Mouse (Mus musculus) stomach, embryonic 16.5 days (tissue): ENCODE measurements around the gene Os9. TPM values are rescaled to one million over a fixed set of nuclear protein-coding genes. Genes with fewer than 3 reads are reported as not detected.

Source experiments
- ATAC-seq: fragments of 200-750 bp; cut with Nextera tagmentation; 2 replicates; pipeline ENCODE4 v1.8.0; 2017; ENCODE audit warnings: moderate number of reproducible peaks, moderate TSS enrichment; ENCODE audit not compliant: insufficient read depth, low FRiP score
- H3K27ac ChIP-seq: fragments of 300-500 bp; sonication (generic); 2 replicates; pipeline ENCODE4 v1.5.1; 2014; ENCODE audit warnings: low read length
- H3K27me3 ChIP-seq: fragments of 300-500 bp; sonication (generic); 2 replicates; pipeline ENCODE4 v1.6.1; 2014; ENCODE audit warnings: low read length, control low read depth, mixed read lengths; ENCODE audit not compliant: control insufficient read depth, insufficient read depth
- H3K36me3 ChIP-seq: fragments of 300-500 bp; sonication (generic); 2 replicates; pipeline ENCODE4 v1.6.1; 2014; ENCODE audit warnings: low read length; ENCODE audit not compliant: control insufficient read depth, insufficient read depth
- H3K4me1 ChIP-seq: fragments of 300-500 bp; sonication (generic); 2 replicates; pipeline ENCODE4 v1.6.1; 2014; ENCODE audit warnings: low read length, control low read depth, mixed read lengths; ENCODE audit not compliant: control insufficient read depth, insufficient read depth
- H3K4me2 ChIP-seq: fragments of 300-500 bp; sonication (generic); 2 replicates; pipeline ENCODE4 v1.6.1; 2014; ENCODE audit warnings: low read depth, low read length, mixed read lengths
- H3K4me3 ChIP-seq: fragments of 300-500 bp; sonication (generic); replicated peaks from 2 replicates; pipeline ENCODE4 v1.5.1; 2014; ENCODE audit warnings: mild to moderate bottlenecking, low read length
- H3K9ac ChIP-seq: fragments of 300-500 bp; sonication (generic); 2 replicates; pipeline ENCODE4 v1.6.1; 2014; ENCODE audit warnings: low read length
- H3K9me3 ChIP-seq: fragments of 300-500 bp; sonication (generic); replicated peaks from 2 replicates; pipeline ENCODE4 v1.6.1; 2016; ENCODE audit warnings: low read length, control low read depth; ENCODE audit not compliant: control insufficient read depth
- WGBS: fragments of 180-500 bp; shearing (Covaris S2); extraction: QIAGEN DNeasy Blood & Tissue Kit; methylation state at CpG from one replicate; pipeline ENCODE4 v1.1.7; 2014; 5-methylcytosine and 5-hydroxymethylcytosine counted together
- polyA plus RNA-seq: library from polyadenylated mRNA; unstranded; fragments of >200 nt; fragmentation: Nextera tagmentation; extraction: Ambion mirVana; gene quantifications from 2 replicates; pipeline ENCODE4 v1.2.1, GENCODE M21; 2015

The Os9 gene
- polyA plus RNA-seq, 1 experiment from 2014 or later: 114 TPM

DNA sequence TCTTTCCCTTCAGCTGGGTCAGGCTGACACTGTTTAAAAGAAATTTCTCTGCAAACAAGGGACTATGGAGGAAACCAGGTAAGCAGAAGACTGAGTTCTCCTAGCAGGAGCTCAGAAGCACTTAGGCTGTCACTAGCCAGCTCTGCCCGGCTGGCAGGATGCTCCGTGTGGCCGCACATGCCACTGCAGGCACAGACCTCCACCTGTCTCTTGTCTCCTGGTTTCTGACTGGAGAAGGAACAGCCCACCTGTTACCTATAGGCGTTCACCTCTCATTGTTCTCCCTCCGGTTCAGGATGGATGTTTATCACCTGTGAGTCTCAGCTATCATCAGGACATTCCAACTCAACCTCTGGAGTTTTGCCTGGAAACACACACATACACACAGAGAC is 37.0 kb downstream of the Os9 start:
- H3K27ac ChIP-seq: no peak overlapping the region
- no peak for ATAC-seq
- 31% methylated on average over 5 of the region's 5 CpGs for WGBS
- H3K4me3 ChIP-seq: no peak overlapping the region
- H3K27me3 ChIP-seq: peaks cover 52% of the 10 kb centered on the region
- no peak overlapping the region for H3K4me2 ChIP-seq
- H3K4me1 ChIP-seq: peaks cover 25% of the 10 kb centered on the region
- no peaks in the 10 kb centered on the region for H3K9me3 ChIP-seq
- H3K9ac ChIP-seq: no peak overlapping the region
- H3K36me3 ChIP-seq: no peaks in the 10 kb centered on the region

DNA sequence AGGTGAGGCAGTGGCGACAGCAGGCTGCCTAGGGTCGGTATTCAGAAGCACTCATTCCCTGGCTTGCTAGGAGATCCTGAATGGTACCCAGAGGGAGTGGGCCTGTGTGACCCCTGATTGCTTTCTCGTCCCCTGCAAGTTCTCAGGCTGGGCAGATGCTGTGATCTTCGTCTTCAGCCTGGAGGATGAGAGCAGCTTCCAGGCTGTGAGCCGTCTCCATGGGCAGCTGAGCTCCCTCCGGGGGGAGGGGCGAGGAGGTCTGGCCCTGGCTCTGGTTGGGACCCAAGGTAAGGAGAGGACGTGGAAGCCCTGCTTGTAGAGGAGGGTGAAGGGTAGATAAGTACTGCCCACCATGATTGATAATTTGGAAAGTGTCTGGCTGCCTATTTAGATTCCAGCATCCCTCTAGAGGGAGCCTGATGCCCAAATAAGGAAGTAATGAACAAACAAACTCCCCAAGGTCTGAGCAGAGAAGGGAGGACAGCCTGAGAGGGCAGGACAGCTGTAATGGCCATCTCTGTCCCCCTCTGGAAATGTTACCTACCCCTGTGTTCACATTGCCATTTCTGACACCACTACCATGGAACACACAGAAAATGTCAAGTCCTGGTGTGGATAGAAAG is 37.5 kb downstream of the Os9 start:
- ATAC-seq: no peak
- Histone ChIP-seq H3K27me3 (peaks cover 57% of the 10 kb centered on the region), H3K4me3 (no peak overlapping the region), H3K9me3 (no peaks in the 10 kb centered on the region), H3K36me3 (no peaks in the 10 kb centered on the region), H3K4me1 (peaks cover 27% of the 10 kb centered on the region), H3K9ac (no peak overlapping the region), H3K27ac (no peak overlapping the region), H3K4me2 (no peak overlapping the region)
- WGBS: 32% methylated on average over 8 of the region's 8 CpGs

DNA sequence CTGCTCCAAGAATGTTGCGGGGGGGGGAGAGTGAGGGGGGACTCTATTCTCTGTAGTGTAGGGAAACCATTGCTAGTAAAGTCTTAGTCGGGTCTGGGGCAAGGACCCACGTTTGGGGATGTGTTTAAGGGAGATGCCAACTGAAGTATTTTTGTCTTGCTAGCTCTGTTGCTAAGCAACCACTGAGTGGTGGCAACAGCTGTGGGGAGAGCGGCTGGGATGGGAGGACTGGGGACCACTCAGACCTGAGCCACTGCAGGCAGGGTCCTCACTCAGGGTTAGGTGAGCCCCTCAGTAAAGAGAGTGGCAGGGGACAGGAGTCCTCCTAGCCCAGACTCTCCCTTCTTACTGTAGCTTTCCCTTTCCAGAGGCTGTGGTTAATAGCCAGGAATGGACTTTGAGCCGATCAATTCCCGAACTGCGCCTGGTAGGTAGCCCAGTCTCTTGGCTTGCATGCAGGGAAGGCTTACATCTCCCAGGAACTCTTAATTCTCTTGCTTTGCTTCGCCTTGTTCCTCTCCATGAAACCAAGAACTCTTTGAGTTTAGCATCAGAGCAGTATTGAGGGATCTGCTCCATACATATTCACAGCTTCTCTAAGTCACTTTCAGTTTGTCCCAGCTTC is 38.8 kb downstream of the Os9 start:
- no peak for ATAC-seq
- H3K4me2 ChIP-seq: no peak overlapping the region

DNA sequence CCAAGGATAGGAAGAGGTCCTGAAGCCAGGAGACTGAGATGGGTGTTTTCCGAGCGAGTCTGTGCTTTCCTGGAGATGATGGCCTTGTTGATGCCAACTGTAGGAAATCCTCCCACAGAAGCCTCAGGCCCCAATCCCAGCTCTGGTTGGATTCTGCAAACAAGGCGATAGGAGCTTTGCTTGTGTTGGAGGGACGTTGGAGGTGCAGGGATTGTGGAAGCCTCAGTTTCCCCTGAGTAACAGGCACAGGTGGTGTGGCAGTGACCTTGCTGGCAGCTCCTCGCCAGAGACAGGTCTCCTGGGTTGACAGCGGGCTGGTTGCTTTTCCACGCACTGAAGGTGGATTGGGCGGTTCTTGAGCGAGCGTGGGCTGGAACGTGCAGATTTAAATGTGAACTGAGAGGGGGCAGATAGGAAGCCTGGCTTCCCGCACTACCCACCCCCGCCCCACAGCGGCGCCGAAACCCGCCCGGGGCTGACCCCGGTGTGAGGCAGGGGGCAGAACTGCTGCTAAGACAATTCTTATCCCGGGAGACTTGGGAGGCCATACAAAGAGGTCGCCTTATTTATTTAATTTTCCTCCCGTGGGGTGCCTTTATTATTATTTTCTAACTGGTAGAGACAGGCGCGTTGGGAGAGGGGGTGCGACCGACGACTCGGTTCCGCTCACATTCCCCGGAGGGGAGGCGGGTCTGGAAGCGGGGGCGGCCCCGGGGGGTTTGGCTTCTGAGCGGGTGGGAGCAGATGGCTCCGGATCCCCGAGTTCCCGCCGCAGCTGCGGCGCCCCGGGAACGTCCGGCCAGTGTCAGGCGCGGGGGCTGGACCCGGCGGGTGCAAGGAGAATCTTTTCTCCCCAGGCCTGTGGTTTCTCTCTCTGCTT is 39.8 kb downstream of the Os9 start:
- Histone ChIP-seq H3K4me3 (peak overlapping the region; percentile 32), H3K9ac (peak overlapping the region; percentile 61), H3K9me3 (no peaks in the 10 kb centered on the region), H3K27ac (no peak overlapping the region), H3K4me2 (peak overlapping the region; percentile 54), H3K27me3 (peaks cover 75% of the 10 kb centered on the region), H3K4me1 (peaks cover 27% of the 10 kb centered on the region), H3K36me3 (no peaks in the 10 kb centered on the region)
- WGBS: 4% methylated on average over 48 of the region's 48 CpGs
- no peak for ATAC-seq

More for the DNA sequence above, 38.8 kb downstream of the Os9 start:
- H3K27me3 ChIP-seq: peaks cover 65% of the 10 kb centered on the region
- H3K9ac ChIP-seq: no peak overlapping the region
- no peaks in the 10 kb centered on the region for H3K9me3 ChIP-seq
- peaks cover 27% of the 10 kb centered on the region for H3K4me1 ChIP-seq
- no peak overlapping the region for H3K27ac ChIP-seq
- WGBS: 35% methylated on average over 8 of the region's 8 CpGs
- no peaks in the 10 kb centered on the region for H3K36me3 ChIP-seq
- H3K4me3 ChIP-seq: no peak overlapping the region

DNA sequence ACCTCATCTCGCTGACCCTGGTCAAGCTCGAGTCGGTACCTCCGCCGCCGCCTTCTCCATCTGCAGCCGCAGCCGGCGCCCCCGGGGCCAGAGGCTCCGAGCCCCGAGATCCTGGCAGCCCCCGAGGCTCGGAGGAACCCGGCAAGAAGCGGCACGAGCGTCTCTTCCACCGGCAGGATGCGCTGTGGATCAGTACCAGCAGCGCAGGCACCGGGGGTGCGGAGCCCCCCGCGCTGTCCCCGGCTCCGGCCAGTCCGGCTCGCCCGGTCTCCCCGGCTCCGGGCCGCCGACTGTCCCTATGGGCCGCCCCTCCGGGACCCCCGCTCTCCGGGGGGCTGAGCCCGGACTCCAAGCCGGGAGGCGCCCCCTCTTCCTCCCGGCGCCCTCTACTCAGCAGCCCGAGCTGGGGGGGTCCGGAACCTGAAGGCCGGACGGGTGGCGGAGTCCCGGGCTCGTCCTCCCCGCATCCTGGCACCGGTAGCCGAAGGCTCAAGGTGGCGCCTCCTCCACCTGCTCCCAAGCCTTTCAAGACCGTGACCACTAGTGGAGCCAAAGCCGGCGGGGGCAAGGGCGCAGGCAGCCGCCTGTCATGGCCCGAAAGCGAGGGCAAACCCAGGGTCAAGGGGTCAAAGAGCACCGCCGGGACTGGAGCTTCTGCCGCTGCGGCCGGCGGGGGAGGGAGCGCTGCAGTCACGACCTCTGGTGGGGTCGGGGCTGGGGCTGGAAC is 41.1 kb downstream of the Os9 start:
- peaks cover 80% of the 10 kb centered on the region for H3K27me3 ChIP-seq
- no peaks in the 10 kb centered on the region for H3K9me3 ChIP-seq
- no peak for ATAC-seq
- peak overlapping the region; percentile 53 for H3K4me3 ChIP-seq
- H3K36me3 ChIP-seq: no peaks in the 10 kb centered on the region
- WGBS: 7% methylated on average over 69 of the region's 70 CpGs
- peak overlapping the region; percentile 89 for H3K4me2 ChIP-seq
- peak overlapping the region; percentile 65 for H3K9ac ChIP-seq
- H3K4me1 ChIP-seq: peaks cover 27% of the 10 kb centered on the region
- H3K27ac ChIP-seq: no peak overlapping the region

DNA sequence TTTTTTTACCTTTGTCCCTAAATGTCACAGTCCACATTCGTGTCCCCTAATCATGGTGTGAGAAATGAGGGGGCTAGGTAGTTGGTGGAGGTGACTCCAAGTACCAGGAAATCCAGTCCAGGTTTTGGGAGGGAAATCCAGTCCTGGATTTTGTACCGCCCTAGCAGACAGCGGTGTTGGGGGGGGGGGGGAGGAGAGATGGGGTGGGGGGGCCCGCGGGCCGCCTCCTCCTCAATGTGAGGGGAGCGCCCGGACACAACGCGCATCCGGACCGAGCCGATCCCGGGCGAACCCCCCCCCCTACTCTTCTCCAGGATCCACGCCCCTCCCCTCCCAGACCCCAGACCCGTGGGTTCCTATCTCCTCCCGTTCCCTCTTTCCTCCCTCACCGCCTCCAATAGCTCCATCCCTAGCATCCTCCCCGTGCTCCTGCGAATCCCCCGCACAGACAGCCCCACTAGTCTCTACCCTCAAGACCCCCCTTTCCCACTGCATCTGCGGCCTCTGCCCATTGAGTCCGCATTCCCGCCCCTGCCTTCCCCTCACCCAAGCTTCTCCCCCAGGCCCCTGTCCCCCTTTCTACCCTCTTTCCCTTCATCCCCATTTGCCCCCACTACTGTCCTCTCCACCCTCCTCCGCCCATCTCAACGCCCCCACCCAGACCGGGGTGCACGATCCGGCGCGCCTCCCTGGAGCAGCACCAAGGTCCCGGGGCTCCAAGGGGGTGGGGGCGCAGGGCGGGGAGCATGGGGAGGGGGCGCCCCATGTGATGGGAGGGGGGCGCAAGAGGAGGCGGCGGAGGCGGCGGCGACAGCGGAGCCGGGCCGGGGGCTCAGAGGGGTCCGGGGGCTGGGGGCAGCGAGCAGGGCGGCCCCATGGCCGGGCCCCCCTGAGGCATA is 42.0 kb downstream of the Os9 start:
- Histone ChIP-seq H3K36me3 (no peaks in the 10 kb centered on the region), H3K4me3 (peak overlapping the region; percentile 53), H3K27ac (no peak overlapping the region), H3K4me2 (peak overlapping the region; percentile 89), H3K9ac (peak overlapping the region; percentile 65), H3K4me1 (peaks cover 27% of the 10 kb centered on the region), H3K27me3 (peaks cover 78% of the 10 kb centered on the region), H3K9me3 (no peaks in the 10 kb centered on the region)
- ATAC-seq: peak; percentile 36; the same call in 1 of the 2 replicates
- WGBS: under 1% methylated on average over 34 of the region's 49 CpGs

DNA sequence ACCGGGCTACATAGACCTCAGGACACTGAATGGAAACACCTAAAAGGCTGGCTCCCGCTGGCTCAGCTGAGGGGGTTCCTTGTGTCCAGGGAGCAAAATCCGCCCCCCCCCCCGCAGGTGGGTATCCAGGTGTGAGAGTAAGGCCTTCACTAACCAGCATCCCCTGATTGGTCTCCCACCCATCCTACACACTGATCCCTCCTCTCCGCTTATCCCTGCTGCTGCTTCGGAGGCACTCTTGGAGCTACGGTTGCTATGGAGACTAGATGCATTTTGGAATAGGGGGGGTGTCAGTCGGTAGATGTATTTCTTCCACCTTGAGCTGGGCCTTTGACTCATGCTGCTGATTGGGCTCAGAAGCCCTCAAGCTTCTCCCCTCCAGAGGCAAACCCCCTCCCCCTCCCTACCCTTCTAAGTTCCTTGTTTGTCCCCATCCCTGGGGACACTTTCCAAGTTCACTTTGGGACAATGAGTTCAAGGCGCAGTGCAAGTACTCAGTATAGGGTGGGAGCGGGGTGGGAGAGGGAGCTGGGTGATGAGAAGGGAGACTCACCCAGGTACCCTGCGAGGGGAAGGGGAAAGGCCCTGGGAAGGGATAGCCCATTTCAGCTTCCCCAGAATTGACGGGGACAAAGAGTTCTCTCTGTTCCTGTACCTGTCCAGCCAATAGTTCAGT is 42.8 kb downstream of the Os9 start:
- H3K27ac ChIP-seq: no peak overlapping the region
- H3K9me3 ChIP-seq: no peaks in the 10 kb centered on the region
- peaks cover 70% of the 10 kb centered on the region for H3K27me3 ChIP-seq
- 3% methylated on average over 12 of the region's 12 CpGs for WGBS
- H3K4me2 ChIP-seq: peak overlapping the region; percentile 89
- no peak overlapping the region for H3K9ac ChIP-seq
- peaks cover 27% of the 10 kb centered on the region for H3K4me1 ChIP-seq
- no peak for ATAC-seq
- H3K4me3 ChIP-seq: peak overlapping the region; percentile 53
- no peaks in the 10 kb centered on the region for H3K36me3 ChIP-seq

DNA sequence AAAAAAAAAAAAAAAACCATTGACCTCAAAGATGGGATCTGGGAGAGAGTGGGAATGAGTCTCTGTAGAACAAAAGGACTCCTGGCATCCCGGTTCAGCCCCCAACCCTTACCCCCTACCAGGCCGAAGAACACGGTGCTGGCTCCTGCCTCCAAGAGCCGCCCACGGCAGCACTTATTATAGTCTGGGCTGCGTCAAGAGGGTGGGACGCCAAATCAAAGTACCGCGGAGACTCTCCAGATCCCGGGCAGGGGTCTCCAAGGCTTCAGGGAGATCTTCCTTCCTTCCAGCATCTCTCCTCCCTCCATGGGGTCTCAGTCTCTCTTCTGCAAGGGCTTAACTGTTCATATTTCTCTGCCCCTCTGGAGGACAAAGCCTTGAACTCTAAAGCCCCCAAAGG is 43.4 kb downstream of the Os9 start:
- H3K9me3 ChIP-seq: no peaks in the 10 kb centered on the region
- no peak for ATAC-seq
- H3K36me3 ChIP-seq: no peaks in the 10 kb centered on the region
- WGBS: 11% methylated on average over 10 of the region's 10 CpGs
- no peak overlapping the region for H3K9ac ChIP-seq
- no peak overlapping the region for H3K4me3 ChIP-seq
- H3K4me1 ChIP-seq: peaks cover 27% of the 10 kb centered on the region
- H3K4me2 ChIP-seq: no peak overlapping the region
- no peak overlapping the region for H3K27ac ChIP-seq
- H3K27me3 ChIP-seq: peaks cover 64% of the 10 kb centered on the region
